Mouse (Mus musculus): ENCODE results near the gene Agap3. TPM values are rescaled to one million over a fixed set of nuclear protein-coding genes. Genes with fewer than 3 reads are reported as not detected.

Agap3 gene
- polyA plus RNA-seq (2012; fragmentation: generic; extraction: Trizol): 10 to 100 TPM; 87.5 to 91.0 TPM

GRCm38 (mm10) chr5:24452030-24452690 is at the start of gene Agap3:
Gene Agap3, plus strand, starts transcription at chr5:24452177.

GRCm38 (mm10) chr5:24413042-24413693 is 38.8 kb upstream of the Agap3 start, which contains the start of gene Asic3:
Gene Asic3, plus strand, starts transcription at chr5:24413392.

GRCm38 (mm10) chr5:24423129-24424003 is 28.6 kb upstream of the Agap3 start, which contains the start of the genes Cdk5 and Slc4a2:
Gene Cdk5, minus strand, starts transcription at chr5:24423530.
Gene Slc4a2, plus strand, starts transcription at chr5:24423837.

DNA sequence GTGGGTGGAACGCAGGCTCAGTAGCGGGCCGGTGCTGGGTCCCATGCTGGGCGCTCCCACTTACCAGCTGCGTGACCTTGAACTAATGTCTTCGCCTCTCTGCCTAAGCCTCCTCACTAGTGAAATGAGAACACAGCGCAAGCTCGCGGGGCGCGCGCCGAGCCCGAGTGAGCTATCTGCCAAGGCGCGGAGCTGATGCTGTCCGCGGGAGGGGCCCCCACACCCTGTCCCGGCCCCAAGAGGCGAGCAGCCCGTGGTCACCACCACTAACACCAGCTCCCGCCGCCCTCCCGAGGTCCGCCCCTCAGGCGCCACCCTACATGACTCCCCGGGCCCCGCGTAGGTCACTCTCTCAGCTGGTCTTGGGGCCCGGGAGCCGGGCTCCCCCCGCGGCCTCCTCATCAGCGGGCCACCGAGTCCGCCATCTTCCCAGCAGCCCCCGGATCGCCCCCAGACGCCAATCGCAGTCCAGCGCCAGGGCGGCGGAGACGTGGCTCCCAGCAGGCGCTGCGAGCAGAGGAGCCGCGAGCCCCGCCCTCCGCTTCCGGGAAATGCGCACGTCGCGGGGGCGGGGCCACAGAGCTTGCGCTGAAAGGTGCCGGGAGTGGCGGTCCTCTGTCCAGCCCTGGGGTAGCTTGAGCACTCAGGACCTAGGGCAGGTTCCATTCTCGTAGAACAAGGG is 7.1 kb upstream of the Agap3 start, which contains the start of gene Fastk:
Gene Fastk (minus strand): TSS at position 542 of the 682 bp plus-strand sequence.

DNA sequence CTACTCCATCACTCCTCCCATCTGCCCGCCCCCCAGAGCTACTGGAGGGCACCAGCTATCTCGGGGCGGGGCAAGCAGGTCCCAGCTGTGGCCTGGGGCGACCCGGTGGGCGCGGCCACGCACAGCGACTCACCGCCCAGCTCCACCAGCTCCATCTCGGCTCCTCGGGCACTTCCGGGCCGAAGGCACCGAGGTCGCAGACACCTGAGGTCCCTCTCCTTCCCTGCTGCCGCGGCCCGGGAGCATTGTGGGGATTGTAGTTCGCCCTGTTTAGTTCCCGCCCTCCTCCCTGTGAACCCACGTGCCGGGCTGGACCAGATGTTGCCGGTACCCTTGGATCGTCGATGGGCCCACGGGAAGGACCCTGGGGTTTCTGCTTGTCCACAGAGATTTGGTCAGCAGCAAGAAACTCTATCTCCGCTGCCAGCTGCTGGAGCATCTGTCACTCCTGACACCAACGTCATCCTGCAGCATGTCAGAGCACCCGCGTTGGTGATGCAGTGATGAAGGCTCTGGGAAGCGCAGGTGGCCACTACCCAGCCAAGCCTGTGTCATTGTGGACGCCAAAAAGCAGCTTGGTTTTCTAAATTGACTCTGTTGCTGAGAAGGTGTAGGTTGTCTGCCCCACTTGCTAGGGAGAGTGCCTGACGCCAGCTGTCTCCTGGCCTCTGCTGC is 4.2 kb upstream of the Agap3 start, which contains the start of gene Tmub1:
Gene Tmub1 (minus strand): TSS at position 231 of the 675 bp plus-strand sequence.

DNA sequence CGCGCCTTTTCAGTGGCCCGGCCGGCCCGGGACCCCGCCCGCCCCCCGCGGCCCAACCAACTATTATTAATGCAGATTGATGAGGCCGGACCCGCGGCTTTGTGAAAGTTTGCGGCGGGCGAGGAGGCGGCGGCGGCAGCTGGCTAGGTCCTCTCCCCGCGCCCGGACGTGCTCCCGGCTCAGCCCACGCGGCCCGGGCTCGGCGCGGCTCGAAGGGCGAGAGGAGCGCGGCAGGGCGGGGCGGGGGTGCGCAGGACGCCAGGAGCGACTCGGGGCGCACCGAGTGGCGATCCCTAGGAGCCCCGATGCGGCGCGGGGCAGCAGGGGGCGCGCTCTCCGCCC is 74.9 kb downstream of the Agap3 start, which contains the start of gene Gbx1:
Gene Gbx1 (minus strand): TSS at position 314 of the 342 bp plus-strand sequence.

DNA sequence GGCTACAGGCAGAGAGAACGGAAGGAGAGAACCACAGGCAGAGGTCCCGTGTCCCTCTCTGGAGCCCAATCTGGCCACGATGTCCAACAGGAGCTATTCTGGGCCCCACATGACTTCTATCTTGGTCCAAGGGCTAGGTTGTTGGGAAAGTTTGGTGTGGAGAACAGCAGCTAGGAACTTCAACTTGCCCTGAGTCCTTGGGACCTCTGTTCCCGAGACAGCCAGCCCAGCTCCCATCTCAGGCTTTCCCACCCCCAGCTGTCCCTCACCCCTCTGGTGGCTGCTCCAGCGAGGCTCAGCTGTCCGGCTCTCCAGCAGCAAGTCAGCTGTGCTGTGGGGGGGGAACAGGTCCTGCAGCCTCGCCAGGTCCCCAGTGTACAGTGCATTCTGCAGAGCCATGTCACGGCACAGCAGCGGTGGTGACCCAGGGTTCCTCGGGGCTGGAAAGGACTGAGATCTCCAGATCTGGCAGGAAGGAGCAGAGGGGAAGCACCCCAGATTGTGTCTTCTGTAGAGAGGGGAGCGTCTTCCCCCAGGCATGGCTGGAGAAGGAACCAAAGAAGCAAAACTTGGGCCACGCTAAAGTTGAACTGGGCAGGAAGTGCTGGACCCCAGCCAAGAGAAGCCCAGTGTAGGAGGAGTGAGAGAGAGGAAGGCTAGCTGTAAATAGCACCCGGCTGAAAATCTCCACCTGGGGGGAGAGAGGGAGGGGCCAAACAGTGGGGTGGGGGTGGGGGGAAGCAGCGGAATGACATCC is 88.6 kb downstream of the Agap3 start, which contains the start of gene Asb10:
Gene Asb10 (minus strand): TSS at position 592 of the 757 bp plus-strand sequence.

Other genes with a start within 250 kb of the Agap3 start
- gene Kcnh2, start 100.6 kb upstream of the Agap3 start, polyA plus RNA-seq (2012; fragmentation: generic; extraction: Trizol): 1 to 10 TPM in 1 of 2 experiments, under 1 TPM in 1; 0.64 to 1.5 TPM
- gene Nos3, start 87.4 kb upstream of the Agap3 start, polyA plus RNA-seq (2012; fragmentation: generic; extraction: Trizol): under 1 TPM; 0.12 to 0.16 TPM
- under 1 TPM; 0.05 to 0.07 TPM for gene Atg9b, start 60.0 kb upstream of the Agap3 start, polyA plus RNA-seq (2012; fragmentation: generic; extraction: Trizol)
- gene Abcb8, start 58.5 kb upstream of the Agap3 start, polyA plus RNA-seq (2012; fragmentation: generic; extraction: Trizol): 10 to 100 TPM; 37.0 to 55.6 TPM
- under 1 TPM; 0.05 to 0.72 TPM for gene Asic3, start 38.8 kb upstream of the Agap3 start, polyA plus RNA-seq (2012; fragmentation: generic; extraction: Trizol)
- gene Cdk5, start 28.6 kb upstream of the Agap3 start, polyA plus RNA-seq (2012; fragmentation: generic; extraction: Trizol): 10 to 100 TPM; 35.5 to 47.7 TPM
- 10 to 100 TPM; 42.0 to 81.7 TPM for gene Slc4a2, start 28.3 kb upstream of the Agap3 start, polyA plus RNA-seq (2012; fragmentation: generic; extraction: Trizol)
- 10 to 100 TPM; 71.2 to 86.2 TPM for gene Fastk, start 6.9 kb upstream of the Agap3 start, polyA plus RNA-seq (2012; fragmentation: generic; extraction: Trizol)
- 10 to 100 TPM; 15.6 to 24.7 TPM for gene Tmub1, start 4.3 kb upstream of the Agap3 start, polyA plus RNA-seq (2012; fragmentation: generic; extraction: Trizol)
- gene Gbx1, start 75.0 kb downstream of the Agap3 start, polyA plus RNA-seq (2012; fragmentation: generic; extraction: Trizol): under 1 TPM; 0.01 to 0.08 TPM
- under 1 TPM in 1 of 2 experiments, not detected in 1; 0.12 TPM for gene Asb10, start 88.8 kb downstream of the Agap3 start, polyA plus RNA-seq (2012; fragmentation: generic; extraction: Trizol)
- gene 4931409K22Rik, start 104.6 kb downstream of the Agap3 start, polyA plus RNA-seq (2012; fragmentation: generic; extraction: Trizol): under 1 TPM in 1 of 2 experiments, not detected in 1; 0.02 TPM
- 10 to 100 TPM; 45.7 to 72.5 TPM for gene Abcf2, start 125.3 kb downstream of the Agap3 start, polyA plus RNA-seq (2012; fragmentation: generic; extraction: Trizol)
- 10 to 100 TPM; 13.6 to 31.3 TPM for gene Chpf2, start 134.6 kb downstream of the Agap3 start, polyA plus RNA-seq (2012; fragmentation: generic; extraction: Trizol)
- 100 to 1,000 TPM in 1 of 2 experiments, 10 to 100 TPM in 1; 45.0 to 101 TPM for gene Smarcd3, start 172.2 kb downstream of the Agap3 start, polyA plus RNA-seq (2012; fragmentation: generic; extraction: Trizol)
- gene Nub1, start 233.4 kb downstream of the Agap3 start, polyA plus RNA-seq (2012; fragmentation: generic; extraction: Trizol): 10 to 100 TPM in 1 of 2 experiments, 1 to 10 TPM in 1; 6.4 to 56.8 TPM